Mouse (Mus musculus): ENCODE measurements around the gene Trp53tg5. TPM values are rescaled to one million over a fixed set of nuclear protein-coding genes. Genes with fewer than 3 reads are reported as not detected.

The Trp53tg5 gene
- total RNA-seq (2023): not detected

DNA sequence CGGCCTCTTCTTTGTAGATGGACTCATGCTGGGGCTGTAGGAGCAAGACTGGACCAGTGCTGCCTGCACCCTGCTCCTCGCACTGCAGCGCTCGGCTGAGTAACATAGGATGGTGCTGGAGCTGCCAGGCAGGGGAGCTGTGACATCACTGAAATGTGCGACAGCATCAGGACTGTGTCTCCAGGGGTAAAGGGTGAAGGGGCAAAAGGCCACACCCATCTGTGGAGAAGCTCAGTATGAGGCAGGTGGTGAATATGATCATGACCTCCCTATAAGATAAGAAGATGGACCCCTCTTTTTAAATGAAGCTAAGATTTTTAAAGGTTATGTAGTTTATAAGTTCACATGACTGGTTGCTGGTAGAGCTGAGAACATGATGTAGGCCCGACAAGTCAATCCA lies at the start of gene Trp53tg5:
Trp53tg5 (minus strand) TSS at position 101 of the 400 bp plus-strand sequence.

DNA sequence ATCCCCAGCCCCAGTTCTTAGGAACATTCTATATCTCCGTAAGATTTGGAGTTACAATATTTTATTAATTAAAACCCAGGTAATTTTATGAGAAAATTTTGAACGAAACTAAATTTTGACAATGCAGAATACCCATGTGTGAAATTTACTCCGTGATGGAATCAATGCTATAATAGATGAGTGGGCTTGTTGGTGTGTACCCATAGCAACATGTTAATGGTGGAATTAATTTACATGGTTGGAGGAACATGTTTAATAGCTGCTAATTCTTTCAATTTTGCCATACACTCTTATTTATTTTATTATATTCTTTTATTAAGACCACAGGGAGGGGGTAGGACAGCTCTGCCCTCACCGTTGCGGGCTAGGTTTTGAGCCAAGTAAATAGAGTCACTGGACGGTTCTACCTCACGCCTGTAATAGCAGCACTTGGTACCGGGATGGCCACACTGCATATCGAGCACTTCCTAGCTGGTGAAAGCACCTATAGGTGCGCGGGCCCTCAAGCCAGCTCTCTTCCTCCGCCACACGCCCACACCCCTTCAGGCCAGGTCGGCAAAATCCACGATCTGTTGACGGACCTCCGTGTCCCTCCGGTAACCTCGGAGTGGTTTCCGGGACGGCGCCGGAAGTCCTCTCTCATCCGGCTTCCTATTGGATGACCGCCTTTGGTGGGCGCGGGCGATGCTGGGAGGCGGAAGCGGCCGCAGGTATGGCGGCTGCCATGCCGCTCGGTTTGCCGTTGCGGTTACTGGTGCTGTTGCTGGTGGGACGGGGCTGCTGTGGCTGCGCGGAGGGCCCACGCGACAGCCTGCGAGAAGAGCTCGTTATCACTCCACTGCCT lies 23.5 kb upstream of the Trp53tg5 start, which contains the start of gene Pigt:
Pigt (plus strand) TSS at position 674 of the 844 bp plus-strand sequence.

DNA sequence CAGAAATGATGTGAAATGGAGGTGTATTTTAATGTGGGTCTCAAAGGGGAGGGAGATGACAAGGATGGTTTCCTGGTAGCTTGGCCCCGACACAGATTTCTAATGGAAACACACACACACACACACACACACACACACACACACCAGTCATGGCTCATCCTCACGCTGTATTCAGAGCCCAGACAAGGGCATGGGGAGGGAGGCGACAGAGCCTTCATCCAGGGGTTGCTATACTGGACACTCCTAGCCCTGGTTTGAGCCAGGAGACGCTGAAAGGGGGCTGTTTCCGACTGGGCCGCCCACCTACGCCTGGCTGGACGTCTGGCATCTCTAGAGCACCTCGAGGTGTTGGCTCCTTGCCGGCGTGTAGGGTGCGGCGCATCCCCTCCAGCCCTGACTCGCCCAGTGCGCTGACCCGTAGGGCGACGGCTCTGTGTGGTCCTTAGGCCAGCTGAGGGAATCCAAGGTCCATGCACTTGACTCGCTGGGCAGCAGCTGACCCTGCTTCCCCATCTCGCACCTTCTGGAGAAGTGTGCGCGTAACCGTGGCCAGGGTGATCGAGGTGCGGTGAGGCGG lies 12.2 kb upstream of the Trp53tg5 start, which contains the start of gene Dbndd2:
Dbndd2 (plus strand) TSS at position 426 of the 577 bp plus-strand sequence.

DNA sequence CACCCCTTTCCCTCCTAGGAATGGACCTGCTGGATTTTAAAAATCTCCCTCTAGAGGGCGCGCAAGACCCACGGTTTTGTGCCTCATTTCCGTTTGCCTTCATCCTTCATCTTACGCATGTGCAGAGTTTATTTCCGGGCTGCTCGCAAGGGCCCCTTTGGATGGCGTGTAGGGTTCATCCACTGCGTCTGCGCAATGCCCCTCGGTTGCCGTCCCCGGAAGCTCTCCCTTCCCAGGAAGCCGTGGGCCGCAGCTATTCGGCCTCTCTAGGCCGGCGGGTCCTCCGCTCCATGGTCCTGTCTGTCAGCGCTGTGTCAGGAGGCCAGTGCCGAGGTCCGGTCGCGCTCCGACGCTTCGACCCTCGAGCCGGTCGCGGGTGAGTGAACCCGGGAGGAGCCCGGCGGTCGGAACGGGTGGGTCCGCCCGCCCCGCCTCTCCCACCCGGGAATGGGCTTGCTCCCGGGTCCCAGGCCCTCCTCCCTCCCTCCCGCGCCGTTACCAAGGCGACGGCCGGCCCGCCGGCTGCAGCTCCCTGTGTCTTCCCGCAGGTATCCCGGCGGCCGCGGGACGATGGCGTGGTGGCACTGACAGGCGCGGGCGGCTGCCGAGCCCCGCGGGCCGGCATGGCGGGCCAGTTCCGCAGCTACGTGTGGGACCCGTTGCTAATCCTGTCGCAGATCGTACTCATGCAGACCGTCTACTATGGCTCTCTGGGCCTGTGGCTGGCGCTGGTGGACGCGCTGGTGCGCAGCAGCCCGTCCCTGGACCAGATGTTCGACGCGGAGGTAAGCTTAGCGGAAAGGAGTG lies 12.6 kb downstream of the Trp53tg5 start, which contains the start of gene Gm20458:
Gm20458 (plus strand) TSS at position 223 of the 807 bp plus-strand sequence.

DNA sequence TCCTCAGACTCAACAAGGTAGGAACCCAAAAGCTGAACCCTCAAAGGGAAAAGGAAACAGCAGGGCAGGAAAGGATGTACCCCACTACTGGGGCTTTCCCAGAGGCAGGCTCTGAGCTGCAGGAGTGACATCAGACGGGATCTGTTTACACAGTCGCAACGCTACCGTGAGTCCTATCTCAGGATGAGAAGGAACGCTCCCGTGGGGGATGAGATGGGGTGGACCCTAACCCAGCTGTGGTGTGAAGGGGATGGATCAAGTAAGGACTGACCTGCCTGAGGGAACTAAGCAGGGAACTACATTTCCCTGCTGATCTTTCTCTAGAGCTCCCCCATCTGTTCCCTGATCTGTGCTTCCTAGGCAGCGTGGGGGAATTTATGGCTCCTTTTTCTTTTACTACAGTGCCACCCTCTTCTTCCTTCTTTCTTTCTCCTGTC lies 16.6 kb downstream of the Trp53tg5 start, which contains the start of gene Sys1:
Sys1 (plus strand) TSS at position 101 of the 437 bp plus-strand sequence.

DNA sequence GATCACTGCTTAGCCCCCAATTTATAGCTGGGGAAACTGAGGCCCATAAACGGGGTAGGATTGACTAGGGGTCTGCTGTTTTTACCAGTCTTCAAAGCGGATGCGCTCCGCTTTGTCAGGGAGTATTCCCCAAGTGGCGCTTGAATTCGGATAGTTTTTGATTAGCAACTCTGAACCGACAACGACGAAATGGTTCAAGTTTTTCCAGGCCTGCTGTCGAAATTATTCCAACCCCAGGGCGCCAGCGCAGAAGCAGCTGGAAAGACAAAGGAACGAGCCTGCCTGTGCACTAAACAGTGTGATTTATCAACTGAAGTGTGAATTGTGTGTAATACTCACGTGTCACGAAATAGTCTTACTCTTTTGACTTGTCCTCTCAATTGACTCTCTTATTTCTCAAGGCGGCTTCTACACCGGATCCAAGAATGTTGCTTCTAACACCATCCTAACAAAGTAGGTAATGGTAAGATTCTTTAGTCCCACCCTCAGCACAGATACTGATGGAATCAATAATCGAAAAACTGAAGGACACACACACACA lies 30.0 kb downstream of the Trp53tg5 start, which contains the start of gene Sdc4:
Sdc4 (minus strand) TSS at position 428 of the 541 bp plus-strand sequence.

Other genes starting within 250 kb of the Trp53tg5 start
- gene Svs2, start 235.3 kb downstream of the Trp53tg5 start, total RNA-seq (2023): not detected
- not detected for gene Svs3b, start 217.1 kb downstream of the Trp53tg5 start, total RNA-seq (2023)
- not detected for gene Svs4, start 195.3 kb downstream of the Trp53tg5 start, total RNA-seq (2023)
- not detected for gene Svs3a, start 184.5 kb downstream of the Trp53tg5 start, total RNA-seq (2023)
- not detected for gene Svs6, start 157.0 kb downstream of the Trp53tg5 start, total RNA-seq (2023)
- not detected for gene Svs5, start 141.0 kb downstream of the Trp53tg5 start, total RNA-seq (2023)
- gene Slpi, start 84.6 kb downstream of the Trp53tg5 start, total RNA-seq (2023): 100 to 1,000 TPM; 492 to 509 TPM
- not detected for gene Rbpjl, start 70.6 kb downstream of the Trp53tg5 start, total RNA-seq (2023)
- not detected for gene Matn4, start 68.6 kb downstream of the Trp53tg5 start, total RNA-seq (2023)
- gene Sdc4, start 29.8 kb downstream of the Trp53tg5 start, total RNA-seq (2023): 1 to 10 TPM; 1.3 to 1.4 TPM
- gene Sys1, start 16.8 kb downstream of the Trp53tg5 start, total RNA-seq (2023): 10 to 100 TPM; 26.3 to 27.8 TPM
- 1 to 10 TPM in 1 of 2 experiments, not detected in 1; 1.7 TPM for gene Gm20458, start 12.8 kb downstream of the Trp53tg5 start, total RNA-seq (2023)
- 1 to 10 TPM; 2.1 to 2.7 TPM for gene Dbndd2, start 12.4 kb upstream of the Trp53tg5 start, total RNA-seq (2023)
- 10 to 100 TPM; 51.9 to 55.3 TPM for gene Pigt, start 23.8 kb upstream of the Trp53tg5 start, total RNA-seq (2023)
- gene Wfdc2, start 88.7 kb upstream of the Trp53tg5 start, total RNA-seq (2023): not detected
- gene Spint3, start 99.7 kb upstream of the Trp53tg5 start, total RNA-seq (2023): not detected
- gene Wfdc6a, start 111.7 kb upstream of the Trp53tg5 start, total RNA-seq (2023): not detected
- not detected for gene Eppin, start 119.9 kb upstream of the Trp53tg5 start, total RNA-seq (2023)
- not detected for gene Wfdc6b, start 139.8 kb upstream of the Trp53tg5 start, total RNA-seq (2023)
- not detected for gene Wfdc8, start 139.9 kb upstream of the Trp53tg5 start, total RNA-seq (2023)
- not detected for gene Wfdc16, start 165.1 kb upstream of the Trp53tg5 start, total RNA-seq (2023)
- 10 to 100 TPM; 13.6 to 15.0 TPM for gene Wfdc10, start 182.3 kb upstream of the Trp53tg5 start, total RNA-seq (2023)
- not detected for gene Wfdc9, start 182.9 kb upstream of the Trp53tg5 start, total RNA-seq (2023)
- not detected for gene Wfdc11, start 200.4 kb upstream of the Trp53tg5 start, total RNA-seq (2023)
- not detected for gene Wfdc13, start 211.4 kb upstream of the Trp53tg5 start, total RNA-seq (2023)
- not detected for gene Spint4, start 224.8 kb upstream of the Trp53tg5 start, total RNA-seq (2023)
- not detected for gene Spint5, start 241.6 kb upstream of the Trp53tg5 start, total RNA-seq (2023)